Mouse (Mus musculus) regulatory T cell (primary cell): ENCODE results near the gene Foxn3.

ENCODE experiments used
- in situ Hi-C: fragments of 300-600 bp; cut with MboI, MseI; formaldehyde crosslinking; loops from one replicate; pipeline ENCODE4 v1.15.1; 2025; ENCODE audit warnings: high pct_unique_total_duplicates

The Foxn3 gene

GRCm38 (mm10) chr12:99564301-99564910, 1.0 kb upstream of the Foxn3 start:
- in situ Hi-C loops, result loop anchor here (5.0 to 25.0 kb wide), 2 partner anchors 172 to 1302 kb away; partner anchors contain the start of genes Galc and Gpr65

GRCm38 (mm10) chr12:99562867-99563189, 554 bp downstream of the Foxn3 start:
- in situ Hi-C loops, result loop anchor here (5.0 to 25.0 kb wide), 2 partner anchors 171 to 1301 kb away; partner anchors contain the start of genes Galc and Gpr65

GRCm38 (mm10) chr12:99562073-99562866, 1.1 kb downstream of the Foxn3 start:
- in situ Hi-C loops, result loop anchor here (5.0 to 25.0 kb wide), 2 partner anchors 170 to 1300 kb away; partner anchors contain the start of genes Galc and Gpr65

GRCm38 (mm10) chr12:99561333-99561766, 2.0 kb downstream of the Foxn3 start:
- in situ Hi-C loops, result loop anchor here (5.0 to 25.0 kb wide), 2 partner anchors 169 to 1299 kb away; partner anchors contain the start of genes Galc and Gpr65

GRCm38 (mm10) chr12:99560701-99561332, 2.6 kb downstream of the Foxn3 start:
- in situ Hi-C loops, result loop anchor here (5.0 to 25.0 kb wide), 2 partner anchors 169 to 1299 kb away; partner anchors contain the start of genes Galc and Gpr65

GRCm38 (mm10) chr12:99559483-99559882, 3.9 kb downstream of the Foxn3 start:
- in situ Hi-C loops, result loop anchor here (25.0 kb wide), 1 partner anchor 1297 kb away; the partner anchor contains the start of genes Galc and Gpr65

- in situ Hi-C loops, result loop anchor here (25.0 kb wide), 1 partner anchor 1296 kb away; the partner anchor contains the start of genes Galc and Gpr65
Observed at GRCm38 (mm10) chr12:99558476-99558875, 4.9 kb downstream of the Foxn3 start.

- in situ Hi-C loops, result loop anchor here (25.0 kb wide), 1 partner anchor 1295 kb away; the partner anchor contains the start of genes Galc and Gpr65
Observed at GRCm38 (mm10) chr12:99557498-99557897, 5.9 kb downstream of the Foxn3 start.

GRCm38 (mm10) chr12:99550629-99551028, 12.8 kb downstream of the Foxn3 start:
- in situ Hi-C loops, result loop anchor here (25.0 kb wide), 1 partner anchor 1288 kb away; the partner anchor contains the start of genes Galc and Gpr65

- in situ Hi-C loops, result loop anchor here (25.0 kb wide), 1 partner anchor 1288 kb away; the partner anchor contains the start of genes Galc and Gpr65
Observed at GRCm38 (mm10) chr12:99549811-99550210, 13.6 kb downstream of the Foxn3 start.

GRCm38 (mm10) chr12:99548419-99548818, 15.0 kb downstream of the Foxn3 start:
- in situ Hi-C loops, result no loop called here

GRCm38 (mm10) chr12:99547295-99547694, 16.1 kb downstream of the Foxn3 start:
- in situ Hi-C loops, result no loop called here

GRCm38 (mm10) chr12:99545270-99545770, 18.1 kb downstream of the Foxn3 start:
- in situ Hi-C loops, result no loop called here

GRCm38 (mm10) chr12:99544262-99545128, 18.9 kb downstream of the Foxn3 start:
- in situ Hi-C loops, result no loop called here

- in situ Hi-C loops, result no loop called here
Observed at GRCm38 (mm10) chr12:99543421-99544195, 19.8 kb downstream of the Foxn3 start.

GRCm38 (mm10) chr12:99540201-99540600, 23.2 kb downstream of the Foxn3 start:
- in situ Hi-C loops, result no loop called here

- in situ Hi-C loops, result no loop called here
Observed at GRCm38 (mm10) chr12:99537316-99537715, 26.1 kb downstream of the Foxn3 start.

GRCm38 (mm10) chr12:99536426-99536825, 27.0 kb downstream of the Foxn3 start:
- in situ Hi-C loops, result no loop called here

GRCm38 (mm10) chr12:99532342-99532741, 31.0 kb downstream of the Foxn3 start:
- in situ Hi-C loops, result no loop called here
